Mouse (Mus musculus): ENCODE measurements around the gene Smtnl1.

- TF ChIP-seq HCFC1 (IDR thresholded peaks at IDR 0.05; ENCODE audit: borderline replicate concordance, insufficient read depth, low read length): no peak
- no peak for TF ChIP-seq ZNF384 (IDR thresholded peaks at IDR 0.05; ENCODE audit: low read depth, low read length)
- no peak for TF ChIP-seq MAFK (IDR thresholded peaks at IDR 0.05; ENCODE audit: insufficient read depth, low read depth, low read length)
Measured at GRCm38 (mm10) chr2:84762295-84762694, 60.2 kb downstream of the Smtnl1 start.

All from ES-E14 (cell line).